Mouse (Mus musculus) ES-E14 (cell line): Measurements from ENCODE around the gene Fgfbp3.

Experiments
- HCFC1 ChIP-seq: IDR thresholded peaks from 2 replicates; pipeline ENCODE4 v1.6.1; 2012; ENCODE audit warnings: low read length, inconsistent platforms, borderline replicate concordance; ENCODE audit not compliant: insufficient read depth
- MAFK ChIP-seq: IDR thresholded peaks from 2 replicates; pipeline ENCODE4 v1.6.1; 2014; ENCODE audit warnings: mild to moderate bottlenecking, low read depth, low read length, inconsistent platforms; ENCODE audit not compliant: insufficient read depth
- ZC3H11A ChIP-seq: IDR thresholded peaks from 2 replicates; pipeline ENCODE4 v1.6.1; 2012; ENCODE audit warnings: low read depth, mild to moderate bottlenecking, inconsistent platforms, low read length, borderline replicate concordance

DNA sequence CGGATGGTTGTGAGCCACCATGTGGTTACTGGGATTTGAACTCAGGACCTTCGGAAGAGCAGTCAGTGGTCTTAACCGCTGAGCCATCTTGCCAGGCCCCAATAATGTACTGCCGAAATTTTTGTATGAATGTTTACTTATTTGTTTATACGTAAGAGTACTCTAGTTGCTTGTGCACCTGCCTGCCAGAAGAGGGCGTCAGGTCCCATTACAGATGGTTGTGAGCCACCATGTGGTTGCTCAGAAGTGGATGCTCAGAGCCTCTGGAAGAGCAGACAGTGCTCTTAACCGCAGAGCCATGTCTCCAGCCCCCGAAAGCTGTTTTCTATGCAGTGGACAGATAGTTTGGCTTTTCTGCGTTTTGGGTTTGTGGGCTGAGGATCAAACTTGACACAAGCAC is 21.6 kb downstream of the Fgfbp3 start:
- TF ChIP-seq MAFK (no peak), ZC3H11A (peak; percentile 24; the same call in 1 of the 2 replicates), HCFC1 (peak; percentile 43; the same call in 1 of the 2 replicates)
